ENCODE assay signal across 9 mouse cellular contexts in the genomic region with DNA sequence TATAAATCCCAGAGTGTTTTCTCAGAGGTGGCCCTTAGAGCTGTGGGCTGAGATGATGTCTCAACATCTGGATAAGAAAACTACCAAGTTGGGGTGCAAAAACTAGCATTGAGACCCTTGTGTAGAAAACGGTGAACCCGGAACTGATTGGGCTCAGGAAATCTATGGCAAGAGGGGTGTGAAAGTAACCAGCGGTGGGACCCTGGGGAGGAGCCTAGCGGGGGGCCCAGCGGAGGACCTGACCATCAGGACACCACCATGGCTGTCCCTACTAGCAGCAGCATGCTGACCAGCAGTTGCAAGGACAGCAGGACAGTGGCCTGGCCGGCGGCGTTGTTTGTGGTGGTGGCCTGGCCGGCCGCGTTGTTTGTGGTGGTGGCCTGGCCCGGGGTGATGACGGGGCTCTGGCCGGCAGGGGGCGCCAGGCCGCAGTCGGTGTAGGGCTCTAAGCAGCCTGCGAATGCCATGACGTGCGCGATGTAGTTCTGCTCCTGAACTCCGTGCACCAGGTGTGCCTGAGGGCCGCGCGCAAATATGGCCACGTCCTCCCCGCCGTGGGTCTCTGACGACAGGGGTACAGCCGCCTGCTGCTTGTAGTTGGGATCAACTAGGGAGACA. TPM values are rescaled to one million over a fixed set of nuclear protein-coding genes. Genes with fewer than 3 reads are reported as not detected.
A peak's percentile ranks its signal among the peaks of the same experiment; 100 is the strongest.
DNase-seq lines count a peak whose midpoint lies in the region; ATAC-seq lines count a peak whose summit lies in the region.
"Had no signal": no experiment of that assay in that cellular context is flagged by ENCODE, and none has a peak within 500 bp of the region (broad histone marks: within the 10 kb centered on the region; RNA-seq: fewer than 3 reads in every experiment).

No protein-coding gene starts in this region.

- DNase-seq in cerebellum, adult 11 months = peak; percentile 9
- DNase-seq in cerebellum, adult 9-11 months = no peak
- peak; percentile 72 for DNase-seq in gastrocnemius, postnatal 14 days
- DNase-seq in hindlimb bud, embryonic 11.5 days (ENCODE audit: extremely low spot score, low read depth, low spot score) = peak; percentile 20
- DNase-seq in left cerebral cortex, postnatal 25 days (ENCODE audit: low spot score in 2 of 2) = peak; percentile 18 to 20
- DNase-seq in spleen, adult 12 weeks (ENCODE audit: low spot score) = peak; percentile 8

- ATAC-seq in common myeloid progenitor, adult 5-6 weeks (replicated peaks; ENCODE audit: low read depth, poor library complexity, severe bottlenecking) = peak; percentile 84
- ATAC-seq in megakaryocyte-erythroid progenitor cell, adult 5-6 weeks (replicated peaks; ENCODE audit: low FRiP score, low TSS enrichment, poor library complexity, severe bottlenecking) = peak; percentile 78

- intact Hi-C loops in gastrocnemius, postnatal 14 days (cut with DNase I; ENCODE audit: low total_unique reads) = no loop called here
- intact Hi-C loops in left cerebral cortex, postnatal 25 days (cut with DNase I) = loop anchor here (1.0 kb wide), 1 partner anchor 89 kb away; no protein-coding TSS in a partner anchor

RNA-seq across cellular contexts. Expression of a gene that starts 2.9 kb away (rescaled TPM):
- not detected in 2 replicates for total RNA-seq in common myeloid progenitor, adult 5-6 weeks (2017)
- not detected for total RNA-seq in gastrocnemius, postnatal 14 days (2021)
- total RNA-seq in left cerebral cortex, postnatal 25 days (2021) = not detected
- not detected in 2 replicates for total RNA-seq in megakaryocyte-erythroid progenitor cell, adult 5-6 weeks (2014; fragmentation: Nextera tagmentation)
- total RNA-seq in megakaryocyte-erythroid progenitor cell, adult 5-6 weeks (2017) = not detected in 2 replicates
- total RNA-seq: neutrophil, adult 5-6 weeks had no signal

RNA-seq across cellular contexts. Expression of a gene that starts 8.7 kb away (rescaled TPM):
- total RNA-seq in common myeloid progenitor, adult 5-6 weeks (2017) = not detected in 2 replicates
- total RNA-seq in gastrocnemius, postnatal 14 days (2021) = not detected
- total RNA-seq in left cerebral cortex, postnatal 25 days (2021) = not detected
- total RNA-seq in megakaryocyte-erythroid progenitor cell, adult 5-6 weeks (2014; fragmentation: Nextera tagmentation) = not detected in 2 replicates
- total RNA-seq in megakaryocyte-erythroid progenitor cell, adult 5-6 weeks (2017) = not detected in 2 replicates
- total RNA-seq: neutrophil, adult 5-6 weeks had no signal

RNA-seq across cellular contexts. Expression of a gene that starts 26.3 kb away (rescaled TPM):
- not detected in 2 replicates for total RNA-seq in common myeloid progenitor, adult 5-6 weeks (2017)
- not detected for total RNA-seq in gastrocnemius, postnatal 14 days (2021)
- total RNA-seq in left cerebral cortex, postnatal 25 days (2021) = not detected
- total RNA-seq in megakaryocyte-erythroid progenitor cell, adult 5-6 weeks (2014; fragmentation: Nextera tagmentation) = not detected in 2 replicates
- total RNA-seq in megakaryocyte-erythroid progenitor cell, adult 5-6 weeks (2017) = not detected in 2 replicates
- total RNA-seq: neutrophil, adult 5-6 weeks had no signal

RNA-seq across cellular contexts. Expression of a gene that starts 57.9 kb away (rescaled TPM):
- total RNA-seq in common myeloid progenitor, adult 5-6 weeks (2017) = not detected in 2 replicates
- not detected for total RNA-seq in gastrocnemius, postnatal 14 days (2021)
- 10 to 100 TPM in 1 of 2 experiments, 1 to 10 TPM in 1; 6.6 to 14.8 TPM for total RNA-seq in left cerebral cortex, postnatal 25 days (2021)
- total RNA-seq in megakaryocyte-erythroid progenitor cell, adult 5-6 weeks (2014; fragmentation: Nextera tagmentation) = not detected in 2 replicates
- not detected in 2 replicates for total RNA-seq in megakaryocyte-erythroid progenitor cell, adult 5-6 weeks (2017)
- total RNA-seq: neutrophil, adult 5-6 weeks had no signal
